Mouse (Mus musculus): Measurements from ENCODE around the gene Bmyc. TPM values are rescaled to one million over a fixed set of nuclear protein-coding genes. Genes with fewer than 3 reads are reported as not detected.
"Not testable (repeated sequence)": the region's sequence is repeated elsewhere in the genome, so short reads cannot be mapped to it uniquely, and the experiment has no call there.

Bmyc gene
- polyA plus RNA-seq, 1 experiment, result not detected

DNA sequence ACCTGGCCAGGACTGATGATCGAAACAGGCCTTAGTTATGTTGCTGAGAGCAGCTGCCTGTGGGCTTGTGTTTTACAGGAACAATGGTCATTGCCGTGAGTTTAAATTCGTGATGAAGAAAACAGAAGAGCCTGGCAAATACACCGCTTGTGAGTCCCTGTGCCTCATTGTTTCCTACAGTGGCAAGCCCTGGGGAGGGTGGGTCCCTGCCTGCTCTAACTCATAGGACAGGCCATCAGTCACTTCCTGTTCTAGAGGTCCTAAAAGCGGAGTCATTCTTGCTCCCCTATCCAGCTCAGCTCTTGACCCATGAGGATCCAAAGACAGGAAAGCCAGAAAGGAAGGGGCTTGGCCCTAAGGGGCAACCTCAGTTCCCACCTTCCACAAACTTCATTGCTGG, 5.5 kb upstream of the Bmyc start:
- TF ChIP-seq GATA1 (IDR thresholded peaks at IDR 0.05; ENCODE audit: low read length), result no peak

- no peak for TF ChIP-seq GATA1 (IDR thresholded peaks at IDR 0.05; ENCODE audit: low read length)
These were observed 2.8 kb upstream of the Bmyc start for GRCm38 (mm10) chr2:25703706-25704105.

DNA sequence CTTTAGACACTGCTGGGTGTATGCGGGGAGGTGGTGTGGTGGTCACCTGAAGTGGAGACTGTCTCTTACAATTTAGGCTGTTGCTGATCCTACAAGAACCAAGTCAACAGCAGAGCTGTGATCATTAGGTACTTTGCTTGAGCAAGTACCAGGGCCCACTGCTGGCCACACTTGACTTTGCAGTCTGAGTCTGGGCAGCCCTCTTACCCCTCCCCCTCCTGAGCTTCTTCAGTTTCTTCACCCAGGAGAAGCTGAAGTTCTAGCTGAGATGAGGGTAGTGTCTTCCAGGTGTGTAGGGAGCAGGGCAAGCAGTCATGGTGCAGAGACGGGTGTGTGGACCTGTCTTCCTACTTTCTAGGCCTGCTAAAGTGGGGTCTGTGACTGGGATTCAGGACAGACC, 1.6 kb downstream of the Bmyc start:
- TF ChIP-seq GATA1 (IDR thresholded peaks at IDR 0.05; ENCODE audit: low read length), result no peak

GRCm38 (mm10) chr2:25717222-25717621, 10.7 kb downstream of the Bmyc start:
- no peak for TF ChIP-seq GATA1 (IDR thresholded peaks at IDR 0.05; ENCODE audit: low read length)

- no peak for TF ChIP-seq GATA1 (IDR thresholded peaks at IDR 0.05; ENCODE audit: low read length)
These were observed 26.8 kb downstream of the Bmyc start for GRCm38 (mm10) chr2:25733199-25733930.

DNA sequence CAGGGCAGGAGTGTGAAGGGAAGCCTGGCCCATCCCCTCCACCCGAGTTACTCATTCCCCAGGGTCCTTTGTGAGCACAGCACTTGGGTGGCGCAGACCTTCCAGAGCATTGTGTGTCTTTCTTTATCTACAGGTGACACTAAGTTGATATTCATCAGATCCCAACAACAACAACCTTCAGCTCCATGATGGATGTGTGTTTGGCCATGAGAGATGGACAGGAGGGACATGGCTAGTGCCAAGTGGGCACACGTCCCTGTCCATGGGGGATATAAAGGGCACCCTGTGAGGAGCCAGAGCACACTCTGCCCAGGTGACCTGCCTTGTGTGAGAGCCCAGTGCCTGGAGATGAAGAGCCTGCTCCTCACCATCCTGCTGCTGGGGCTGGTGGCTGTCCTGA, 30.2 kb downstream of the Bmyc start, which contains the start of gene Obp2b:
Gene Obp2b, plus strand, starts transcription at position 301 of the 400 bp plus-strand sequence.
- TF ChIP-seq GATA1 (IDR thresholded peaks at IDR 0.05; ENCODE audit: low read length), result not testable (repeated sequence)

DNA sequence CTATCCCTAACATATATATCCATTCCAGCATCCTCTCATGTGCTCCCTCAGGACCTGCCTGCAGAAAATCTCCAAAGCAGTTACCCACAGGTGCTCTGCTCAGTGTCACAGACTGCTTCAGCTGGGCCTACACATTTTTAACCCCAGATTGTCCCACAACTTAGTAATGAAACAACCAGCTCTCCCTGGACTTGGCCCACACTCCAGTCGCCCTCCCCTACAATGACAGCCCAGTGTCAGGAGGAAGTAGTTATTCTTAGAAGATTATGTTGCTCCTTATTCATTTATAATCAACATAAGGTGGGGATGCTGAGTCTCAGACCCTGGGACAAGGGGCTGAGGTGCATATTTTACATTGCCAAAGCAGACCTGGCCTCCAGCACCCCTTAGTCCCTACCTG, 35.1 kb downstream of the Bmyc start:
- no peak for TF ChIP-seq GATA1 (IDR thresholded peaks at IDR 0.05; ENCODE audit: low read length)

DNA sequence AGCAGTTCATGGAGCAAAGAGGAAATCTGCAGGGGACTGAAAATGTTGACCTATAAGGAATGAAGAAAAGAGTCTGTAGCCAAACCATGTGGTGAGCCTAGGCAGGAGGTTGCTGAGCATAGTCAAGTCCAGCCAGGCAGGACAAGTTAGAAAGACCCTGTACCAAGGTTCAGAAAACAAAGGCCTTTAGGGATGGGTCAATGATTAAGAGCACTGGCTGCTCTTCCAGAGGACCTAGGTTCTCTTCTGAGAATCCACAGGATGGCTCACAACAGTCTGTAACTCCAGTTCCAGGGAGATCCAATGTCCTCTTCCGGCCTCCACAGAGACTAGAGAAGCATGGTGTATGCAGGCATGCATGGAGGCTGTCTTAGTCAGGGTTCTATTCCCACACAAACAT, 47.7 kb downstream of the Bmyc start:
- no peak for TF ChIP-seq GATA1 (IDR thresholded peaks at IDR 0.05; ENCODE audit: low read length)

Other genes starting within 250 kb of the Bmyc start
- gene Clic3, start 249.9 kb upstream of the Bmyc start, polyA plus RNA-seq (2012), result not detected in 2 replicates
- gene Paxx, start 245.6 kb upstream of the Bmyc start, polyA plus RNA-seq (2012), result 39.7 and 40.3 TPM in 2 replicates
- gene Ptgds, start 236.7 kb upstream of the Bmyc start, polyA plus RNA-seq (2012), result not detected in 2 replicates
- not detected in 2 replicates for gene Lcn12, start 212.8 kb upstream of the Bmyc start, polyA plus RNA-seq (2012)
- 25.8 and 49.8 TPM in 2 replicates for gene Fbxw5, start 206.0 kb upstream of the Bmyc start, polyA plus RNA-seq (2012)
- 0.08 and 0.18 TPM in 2 replicates for gene C8g, start 205.0 kb upstream of the Bmyc start, polyA plus RNA-seq (2012)
- gene Traf2, start 159.8 kb upstream of the Bmyc start, polyA plus RNA-seq (2012), result 5.5 and 9.3 TPM in 2 replicates
- gene Edf1, start 148.9 kb upstream of the Bmyc start, polyA plus RNA-seq (2012), result 682 and 940 TPM in 2 replicates
- gene Mamdc4, start 131.9 kb upstream of the Bmyc start, polyA plus RNA-seq (2012), result 0.52 and 0.69 TPM in 2 replicates
- gene Phpt1, start 131.5 kb upstream of the Bmyc start, polyA plus RNA-seq (2012), result 3.2 and 4.9 TPM in 2 replicates
- gene Ajm1, start 125.0 kb upstream of the Bmyc start, polyA plus RNA-seq (2012), result 0.09 and 0.13 TPM in 2 replicates
- gene Rabl6, start 98.2 kb upstream of the Bmyc start, polyA plus RNA-seq (2012), result 86.8 and 89.3 TPM in 2 replicates
- not detected in 2 replicates for gene Ccdc183, start 89.1 kb upstream of the Bmyc start, polyA plus RNA-seq (2012)
- gene Tmem141, start 84.7 kb upstream of the Bmyc start, polyA plus RNA-seq (2012), result not detected in 2 replicates
- gene Fcna, start 78.7 kb upstream of the Bmyc start, polyA plus RNA-seq (2012), result not detected in 2 replicates
- not detected in 2 replicates for gene Lcn8, start 53.6 kb upstream of the Bmyc start, polyA plus RNA-seq (2012)
- gene Lcn5, start 48.8 kb upstream of the Bmyc start, polyA plus RNA-seq (2012), result not detected in 2 replicates
- gene Lcn6, start 30.0 kb upstream of the Bmyc start, polyA plus RNA-seq (2012), result not detected in 2 replicates
- not detected in 2 replicates for gene Lcn10, start 24.0 kb upstream of the Bmyc start, polyA plus RNA-seq (2012)
- not detected in 2 replicates for gene Obp2a, start 6.7 kb upstream of the Bmyc start, polyA plus RNA-seq (2012)
- not detected in 2 replicates for gene Obp2b, start 30.3 kb downstream of the Bmyc start, polyA plus RNA-seq (2012)
- gene Lcn3, start 58.8 kb downstream of the Bmyc start, polyA plus RNA-seq (2012), result not detected in 2 replicates
- not detected in 2 replicates for gene Lcn11, start 70.3 kb downstream of the Bmyc start, polyA plus RNA-seq (2012)
- gene Gm13539, start 75.5 kb downstream of the Bmyc start, polyA plus RNA-seq (2012), result not detected in 2 replicates
- not detected in 2 replicates for gene Glt6d1, start 109.1 kb downstream of the Bmyc start, polyA plus RNA-seq (2012)
- gene Lcn9, start 116.4 kb downstream of the Bmyc start, polyA plus RNA-seq (2012), result not detected in 2 replicates
- not detected in 2 replicates for gene Sohlh1, start 140.5 kb downstream of the Bmyc start, polyA plus RNA-seq (2012)
- gene Kcnt1, start 157.0 kb downstream of the Bmyc start, polyA plus RNA-seq (2012), result not detected in 2 replicates